Mouse (Mus musculus): ENCODE results near the gene Klf12.

GRCm38 (mm10) chr14:100200058-100200688 lies 84.3 kb downstream of the Klf12 start:
- TF ChIP-seq CTCF (IDR thresholded peaks at IDR 0.05; ENCODE audit: borderline replicate concordance, insufficient read depth, low read depth, low read length) (no peak), POLR2A (IDR thresholded peaks at IDR 0.05; ENCODE audit: borderline replicate concordance, insufficient read depth, low read length) (no peak)
